Mouse (Mus musculus) right cerebral cortex, adult 2 months (tissue): ENCODE measurements around the gene Nkain4.

Experiments
- DNase-seq, 2 experiments: peaks; one replicate each; pipeline ENCODE4 v3.0.0; 2021 to 2022; ENCODE audit warnings: low spot score in 2 of 2

Gene Nkain4

GRCm38 (mm10) chr2:180952731-180953171 is 1.7 kb downstream of the Nkain4 start:
- DNase-seq, result no peak

GRCm38 (mm10) chr2:180949947-180950346 is 4.6 kb downstream of the Nkain4 start:
- DNase-seq, result no peak

GRCm38 (mm10) chr2:180941869-180942268 is 12.6 kb downstream of the Nkain4 start:
- DNase-seq, result peak; percentile 25 to 27

- DNase-seq, result no peak
These were observed 14.3 kb downstream of the Nkain4 start for GRCm38 (mm10) chr2:180940187-180940586.

GRCm38 (mm10) chr2:180932418-180932817 is 22.1 kb downstream of the Nkain4 start:
- no peak for DNase-seq

- DNase-seq, result no peak
These were observed 25.8 kb downstream of the Nkain4 start, which contains the start of gene Birc7 for GRCm38 (mm10) chr2:180928723-180929122. Birc7 (plus strand) TSS chr2:180929023.

GRCm38 (mm10) chr2:180925176-180925575 is 29.3 kb downstream of the Nkain4 start:
- DNase-seq, result peak; percentile 73 to 80

GRCm38 (mm10) chr2:180922739-180923138 is 31.8 kb downstream of the Nkain4 start:
- DNase-seq, result no peak

GRCm38 (mm10) chr2:180920810-180921400 is 33.6 kb downstream of the Nkain4 start, which contains the start of gene Ythdf1:
Ythdf1 (minus strand) TSS chr2:180920949.
- peak; percentile 95 to 98 for DNase-seq

GRCm38 (mm10) chr2:180919913-180920809 is 34.3 kb downstream of the Nkain4 start:
- no peak for DNase-seq

- DNase-seq, result no peak
These were observed 38.5 kb downstream of the Nkain4 start for GRCm38 (mm10) chr2:180915886-180916433.

- DNase-seq, result peak in 1 of 2 experiments; percentile 35
These were observed 43.6 kb downstream of the Nkain4 start for GRCm38 (mm10) chr2:180910928-180911327.

- no peak for DNase-seq
These were observed 48.8 kb downstream of the Nkain4 start for GRCm38 (mm10) chr2:180905556-180906221.

- DNase-seq, result peak; percentile 37 to 65
These were observed 49.9 kb downstream of the Nkain4 start for GRCm38 (mm10) chr2:180904435-180905208.

GRCm38 (mm10) chr2:180902086-180902485 is 52.4 kb downstream of the Nkain4 start:
- peak; percentile 20 to 39 for DNase-seq

GRCm38 (mm10) chr2:180897857-180898256 is 56.6 kb downstream of the Nkain4 start:
- peak; percentile 44 to 50 for DNase-seq

GRCm38 (mm10) chr2:180896819-180897625 is 57.5 kb downstream of the Nkain4 start:
- peak; percentile 47 to 59 for DNase-seq

- DNase-seq, result peak; percentile 41 to 47
These were observed 58.5 kb downstream of the Nkain4 start for GRCm38 (mm10) chr2:180895837-180896525.

- peak in 1 of 2 experiments; percentile 29 for DNase-seq
These were observed 59.2 kb downstream of the Nkain4 start for GRCm38 (mm10) chr2:180895321-180895720.
